Comparison of ENCODE assay signal across 18 mouse cellular contexts in the genomic region with DNA sequence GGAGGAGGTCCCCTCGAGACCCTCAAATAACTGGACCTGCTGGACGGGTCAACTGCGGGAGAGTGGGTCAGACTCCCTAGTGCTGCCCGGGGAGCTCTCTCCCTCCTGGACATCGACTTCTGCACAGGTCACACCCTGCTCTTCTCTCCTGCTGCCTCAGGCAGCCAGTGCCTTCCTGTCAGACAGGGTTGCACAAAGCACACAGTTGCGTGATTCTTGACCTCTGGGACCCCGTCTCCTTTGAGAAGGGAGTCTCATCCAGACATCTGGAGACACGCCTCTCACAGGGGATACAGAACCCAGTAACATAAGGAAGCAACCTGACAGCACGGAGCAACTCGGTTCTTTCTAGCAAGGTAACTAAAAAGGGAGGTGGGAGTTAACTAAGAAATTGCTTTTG.
"Had no signal": no experiment of that assay in that cellular context is flagged by ENCODE, and none has a peak within 500 bp of the region (broad histone marks: within the 10 kb centered on the region; RNA-seq: fewer than 3 reads in every experiment).

No protein-coding gene starts in this region.

- H3K4me1 ChIP-seq: limb, embryonic 13.5 days; midbrain, embryonic 10.5 days had no signal

- H3K27me3 ChIP-seq: limb, embryonic 13.5 days; liver, embryonic 15.5 days; neural tube, embryonic 13.5 days had no signal

- H3K9me3 ChIP-seq: limb, embryonic 13.5 days; liver, embryonic 15.5 days; midbrain, embryonic 10.5 days; neural tube, embryonic 13.5 days had no signal

- H3K36me3 ChIP-seq: limb, embryonic 13.5 days; liver, embryonic 15.5 days; midbrain, embryonic 10.5 days; neural tube, embryonic 13.5 days had no signal

- H3K4me3 ChIP-seq: layer of hippocampus, adult 2 months; limb, embryonic 13.5 days; liver, embryonic 15.5 days; midbrain, embryonic 10.5 days; neural tube, embryonic 13.5 days had no signal

- DNase-seq: kidney, adult 11 months; kidney, adult 9 months; kidney, postnatal 36 days; left cerebral cortex, postnatal 4 days; lung, embryonic 14.5 days; lung, postnatal 10 days; lung, postnatal 4 days; retina, postnatal 1 day; right cerebral cortex, postnatal 4 days; spleen, adult 18-20 months; thymus, postnatal 4 days had no signal

- H3K27ac ChIP-seq: kidney, postnatal 0 days; layer of hippocampus, adult 2 months; limb, embryonic 13.5 days; liver, embryonic 15.5 days; midbrain, embryonic 10.5 days; neural tube, embryonic 13.5 days had no signal

- ATAC-seq: midbrain, embryonic 16.5 days had no signal
